Mouse (Mus musculus) neural tube, embryonic 14.5 days (tissue): ENCODE measurements around the gene Frmd4a. TPM values are rescaled to one million over a fixed set of nuclear protein-coding genes. Genes with fewer than 3 reads are reported as not detected.
A peak's percentile ranks its signal among the peaks of the same experiment; 100 is the strongest.

Experiments used
- ATAC-seq: fragments of 200-750 bp; cut with Nextera tagmentation; 2 replicates; pipeline ENCODE4 v1.8.0; 2017; ENCODE audit warnings: low read depth, mild to moderate bottlenecking, moderate TSS enrichment, moderate library complexity
- H3K27ac ChIP-seq: fragments of 300-500 bp; sonication (generic); 2 replicates; pipeline ENCODE4 v1.5.1; 2014; ENCODE audit warnings: low read depth, mild to moderate bottlenecking, control low read depth, low read length, moderate library complexity, mixed read lengths
- H3K27me3 ChIP-seq: fragments of 300-500 bp; sonication (generic); 2 replicates; pipeline ENCODE4 v1.6.1; 2014; ENCODE audit warnings: low read length; ENCODE audit not compliant: control insufficient read depth, insufficient read depth
- H3K36me3 ChIP-seq: fragments of 300-500 bp; sonication (generic); 2 replicates; pipeline ENCODE4 v1.6.1; 2014; ENCODE audit warnings: low read length, mixed read lengths; ENCODE audit not compliant: control insufficient read depth, insufficient read depth
- H3K4me1 ChIP-seq: fragments of 300-500 bp; sonication (generic); 2 replicates; pipeline ENCODE4 v1.6.1; 2014; ENCODE audit warnings: low read length; ENCODE audit not compliant: control insufficient read depth, insufficient read depth
- H3K4me2 ChIP-seq: fragments of 300-500 bp; sonication (generic); 2 replicates; pipeline ENCODE4 v1.6.1; 2014; ENCODE audit warnings: mild to moderate bottlenecking, low read depth, low read length, control low read depth
- H3K4me3 ChIP-seq: fragments of 300-500 bp; sonication (generic); 2 replicates; pipeline ENCODE4 v1.5.1; 2014; ENCODE audit warnings: low read depth, low read length, control low read depth, mixed read lengths
- H3K9ac ChIP-seq: fragments of 300-500 bp; sonication (generic); replicated peaks from 2 replicates; pipeline ENCODE4 v1.6.1; 2014; ENCODE audit warnings: low read depth, mild to moderate bottlenecking, control low read depth, low read length, mixed read lengths
- H3K9me3 ChIP-seq: fragments of 300-500 bp; sonication (generic); 2 replicates; pipeline ENCODE4 v1.6.1; 2016; ENCODE audit warnings: low read length; ENCODE audit not compliant: control insufficient read depth
- WGBS: fragments of 180-500 bp; shearing (Covaris S2); extraction: QIAGEN DNeasy Blood & Tissue Kit; methylation state at CpG from one replicate; pipeline ENCODE4 v1.1.7; 2014; 5-methylcytosine and 5-hydroxymethylcytosine counted together
- polyA plus RNA-seq: library from polyadenylated mRNA; unstranded; fragments of >200 nt; fragmentation: Nextera tagmentation; extraction: Ambion mirVana; gene quantifications from 2 replicates; pipeline ENCODE4 v1.2.1, GENCODE M21; 2014

Frmd4a gene
- polyA plus RNA-seq, 1 experiment from 2014 or later, result 67.4 TPM

DNA sequence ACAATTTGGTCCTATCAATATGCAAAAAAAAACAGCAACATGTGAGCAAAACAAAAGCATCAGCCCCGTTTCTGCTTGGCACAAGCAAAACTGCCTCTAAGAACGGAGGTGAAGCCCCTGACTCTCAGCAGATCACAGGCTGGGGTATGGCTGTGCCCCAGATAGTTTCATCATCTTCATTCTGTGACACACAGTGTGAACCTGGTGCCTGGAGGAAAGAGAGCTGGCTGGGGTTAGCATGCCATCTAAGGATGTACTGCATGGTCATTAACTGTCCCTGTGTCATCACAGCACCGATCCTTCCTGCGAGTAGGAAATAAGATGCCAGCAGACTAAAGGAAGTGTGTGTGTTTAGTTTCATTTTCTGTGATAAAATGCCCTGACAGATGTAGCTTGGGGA lies 152.7 kb downstream of the Frmd4a start:
- ATAC-seq, result 0 out of 2 replicates have a peak, but pooled peaks have one; percentile 36
- no peak overlapping the region for H3K4me2 ChIP-seq

DNA sequence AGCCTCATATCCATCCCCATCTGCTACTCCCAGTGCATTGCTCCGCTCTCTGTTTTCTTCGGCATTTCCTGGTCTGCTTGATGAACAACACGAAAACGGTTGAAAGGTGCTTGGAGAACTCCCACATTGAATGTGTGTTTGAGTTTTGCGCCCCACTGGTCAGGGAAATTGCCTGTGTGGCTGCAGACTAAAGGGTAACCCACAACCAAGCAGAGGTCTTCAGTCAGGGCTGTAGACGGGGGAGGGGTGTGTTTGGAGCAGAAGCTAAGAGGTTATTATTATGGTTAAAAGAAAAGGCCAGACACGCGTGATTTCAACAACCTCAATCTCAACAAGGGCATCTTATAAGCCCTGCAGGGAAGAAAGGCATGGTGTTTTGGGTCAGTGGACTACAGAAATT lies 167.5 kb downstream of the Frmd4a start:
- no peaks in the 10 kb centered on the region for H3K9me3 ChIP-seq
- H3K36me3 ChIP-seq, result no peaks in the 10 kb centered on the region
- H3K27ac ChIP-seq, result no peak overlapping the region
- no peaks in the 10 kb centered on the region for H3K27me3 ChIP-seq
- no peak for ATAC-seq
- H3K4me1 ChIP-seq, result no peaks in the 10 kb centered on the region
- WGBS, result 82% methylated on average over 8 of the region's 8 CpGs
- no peak overlapping the region for H3K4me2 ChIP-seq
- no peak overlapping the region for H3K4me3 ChIP-seq
- H3K9ac ChIP-seq, result no peak overlapping the region

More for the DNA sequence above, 152.7 kb downstream of the Frmd4a start:
- no peaks in the 10 kb centered on the region for H3K36me3 ChIP-seq
- peaks cover 16% of the 10 kb centered on the region for H3K4me1 ChIP-seq
- WGBS, result 83% methylated on average over 4 of the region's 4 CpGs
- H3K4me3 ChIP-seq, result no peak overlapping the region
- no peaks in the 10 kb centered on the region for H3K27me3 ChIP-seq
- no peak overlapping the region for H3K9ac ChIP-seq
- H3K9me3 ChIP-seq, result no peaks in the 10 kb centered on the region
- peak overlapping the region; percentile 75 for H3K27ac ChIP-seq

GRCm38 (mm10) chr2:4187521-4187920 lies 170.0 kb downstream of the Frmd4a start:
- Histone ChIP-seq H3K9me3 (no peaks in the 10 kb centered on the region), H3K9ac (no peak overlapping the region), H3K4me2 (no peak overlapping the region), H3K4me3 (no peak overlapping the region), H3K4me1 (no peaks in the 10 kb centered on the region), H3K27me3 (no peaks in the 10 kb centered on the region), H3K36me3 (no peaks in the 10 kb centered on the region), H3K27ac (no peak overlapping the region)
- no peak for ATAC-seq
- 66% methylated on average over 4 of the region's 4 CpGs for WGBS

DNA sequence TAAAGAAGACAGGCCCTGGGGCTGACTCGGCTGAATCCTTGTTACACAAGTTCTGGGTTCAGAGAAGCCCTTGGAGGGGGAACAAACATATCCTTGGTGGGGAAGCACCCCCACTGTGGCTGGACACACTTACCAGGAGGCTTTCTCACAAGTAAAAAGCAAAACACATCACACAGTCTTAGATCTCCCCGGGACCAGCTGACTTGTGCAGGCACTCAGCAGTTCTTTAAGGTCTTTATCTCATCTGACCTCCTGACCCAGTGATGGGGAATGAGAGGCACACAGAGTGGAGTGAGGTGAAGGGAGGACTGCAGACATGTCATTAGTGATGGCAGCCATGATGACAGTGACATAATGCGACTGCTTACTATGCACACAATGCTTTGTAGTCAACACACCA lies 170.8 kb downstream of the Frmd4a start:
- WGBS, result 59% methylated on average over 3 of the region's 3 CpGs
- H3K4me3 ChIP-seq, result no peak overlapping the region
- H3K9me3 ChIP-seq, result no peaks in the 10 kb centered on the region
- ATAC-seq, result no peak; the same call in 1 of the 2 replicates
- H3K4me1 ChIP-seq, result no peaks in the 10 kb centered on the region
- H3K27me3 ChIP-seq, result no peaks in the 10 kb centered on the region
- H3K9ac ChIP-seq, result no peak overlapping the region
- no peaks in the 10 kb centered on the region for H3K36me3 ChIP-seq
- no peak overlapping the region for H3K27ac ChIP-seq
- H3K4me2 ChIP-seq, result no peak overlapping the region

DNA sequence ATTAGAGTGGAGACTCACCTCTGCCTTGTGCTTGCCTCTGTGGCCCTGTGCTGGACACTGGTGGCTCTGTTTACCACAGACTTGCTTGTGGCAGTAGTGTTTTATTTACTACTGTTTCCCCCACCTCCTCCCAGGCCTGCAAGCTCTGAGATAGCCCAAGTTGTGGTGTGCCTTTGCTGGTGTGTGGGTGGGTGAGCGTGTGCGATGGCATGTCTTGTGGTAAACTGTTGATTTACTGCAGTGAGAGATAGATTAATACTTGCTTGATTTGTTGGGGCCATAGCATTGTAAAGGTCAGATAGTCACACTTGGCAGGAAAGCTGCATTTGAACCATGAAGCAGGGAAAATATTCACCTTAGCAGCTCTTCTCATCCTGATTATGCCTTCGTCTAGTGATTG lies 172.8 kb downstream of the Frmd4a start:
- no peak overlapping the region for H3K4me3 ChIP-seq
- H3K27me3 ChIP-seq, result no peaks in the 10 kb centered on the region
- WGBS, result 70% methylated on average over 3 of the region's 3 CpGs
- no peak for ATAC-seq
- H3K4me2 ChIP-seq, result no peak overlapping the region
- no peaks in the 10 kb centered on the region for H3K9me3 ChIP-seq
- no peaks in the 10 kb centered on the region for H3K36me3 ChIP-seq
- H3K9ac ChIP-seq, result no peak overlapping the region
- H3K27ac ChIP-seq, result no peak overlapping the region
- H3K4me1 ChIP-seq, result 0 out of 2 replicates have a peak, but pooled peaks cover 2% of the 10 kb centered on the region

GRCm38 (mm10) chr2:4190995-4191394 lies 173.5 kb downstream of the Frmd4a start:
- 37% methylated on average over 5 of the region's 5 CpGs for WGBS
- H3K36me3 ChIP-seq, result no peaks in the 10 kb centered on the region
- H3K4me1 ChIP-seq, result 0 out of 2 replicates have a peak, but pooled peaks cover 2% of the 10 kb centered on the region
- H3K9me3 ChIP-seq, result no peaks in the 10 kb centered on the region
- no peak overlapping the region for H3K4me3 ChIP-seq
- no peak for ATAC-seq
- H3K27me3 ChIP-seq, result no peaks in the 10 kb centered on the region
- H3K27ac ChIP-seq, result no peak overlapping the region; the same call in 1 of the 2 replicates
- no peak overlapping the region for H3K9ac ChIP-seq
- H3K4me2 ChIP-seq, result no peak overlapping the region

DNA sequence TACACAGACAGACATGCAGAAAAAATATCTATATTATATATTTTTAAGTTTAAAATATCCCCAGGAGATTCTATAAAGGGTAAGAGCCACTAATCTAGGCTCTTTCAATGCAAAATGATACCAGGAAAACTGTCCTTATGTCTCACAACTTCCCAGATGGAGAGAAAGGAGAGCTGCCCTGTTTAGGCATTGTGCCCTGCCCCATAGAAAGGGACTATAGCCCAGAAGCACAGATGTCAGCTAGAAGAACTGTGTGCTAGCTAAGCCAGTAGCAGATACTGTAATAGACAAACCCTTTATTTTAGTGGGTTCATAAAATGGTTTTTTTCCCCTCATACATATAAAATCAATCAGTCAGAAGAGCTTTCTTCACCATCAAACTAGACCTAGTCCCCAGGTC lies 175.7 kb downstream of the Frmd4a start:
- no peaks in the 10 kb centered on the region for H3K27me3 ChIP-seq
- no peaks in the 10 kb centered on the region for H3K9me3 ChIP-seq
- H3K4me3 ChIP-seq, result no peak overlapping the region
- H3K36me3 ChIP-seq, result no peaks in the 10 kb centered on the region
- no peak overlapping the region for H3K9ac ChIP-seq
- no peak for ATAC-seq
- H3K4me2 ChIP-seq, result no peak overlapping the region
- no peak overlapping the region for H3K27ac ChIP-seq
- H3K4me1 ChIP-seq, result 0 out of 2 replicates have a peak, but pooled peaks cover 2% of the 10 kb centered on the region

- no peak overlapping the region for H3K27ac ChIP-seq
- H3K4me3 ChIP-seq, result no peak overlapping the region
- H3K9me3 ChIP-seq, result no peaks in the 10 kb centered on the region
- H3K27me3 ChIP-seq, result no peaks in the 10 kb centered on the region
- no peak overlapping the region for H3K9ac ChIP-seq
- H3K4me1 ChIP-seq, result 0 out of 2 replicates have a peak, but pooled peaks cover 2% of the 10 kb centered on the region
- no peak overlapping the region for H3K4me2 ChIP-seq
- H3K36me3 ChIP-seq, result no peaks in the 10 kb centered on the region
- peak; percentile 54; the same call in 1 of the 2 replicates for ATAC-seq
- WGBS, result 34% methylated on average over 9 of the region's 9 CpGs
These were observed 177.0 kb downstream of the Frmd4a start for GRCm38 (mm10) chr2:4194324-4195014.

DNA sequence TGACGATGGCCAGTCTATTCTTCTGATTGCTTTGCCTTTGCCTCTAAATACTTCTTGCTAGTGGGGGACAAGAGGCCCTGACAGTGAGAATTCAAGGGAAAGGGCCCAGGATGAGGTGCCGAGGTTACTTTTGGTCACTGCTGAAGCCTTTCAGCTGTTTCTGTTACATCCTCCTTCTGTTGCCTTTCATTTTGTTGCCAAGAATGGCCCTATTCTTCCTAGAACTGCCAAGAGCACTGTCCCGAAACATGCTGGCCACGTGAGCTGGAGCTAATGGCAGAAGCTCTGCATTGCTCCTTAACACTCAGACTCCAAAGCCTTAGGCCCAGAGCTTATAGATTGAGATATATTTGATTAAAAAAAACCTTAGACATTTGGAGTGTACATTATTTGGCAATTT lies 178.5 kb downstream of the Frmd4a start:
- WGBS, result 69% methylated on average over 4 of the region's 4 CpGs
- ATAC-seq, result no peak
- no peak overlapping the region for H3K27ac ChIP-seq
- H3K9me3 ChIP-seq, result no peaks in the 10 kb centered on the region
- no peaks in the 10 kb centered on the region for H3K36me3 ChIP-seq
- no peaks in the 10 kb centered on the region for H3K27me3 ChIP-seq
- H3K4me3 ChIP-seq, result no peak overlapping the region
- 0 out of 2 replicates have a peak, but pooled peaks cover 2% of the 10 kb centered on the region for H3K4me1 ChIP-seq
- no peak overlapping the region for H3K4me2 ChIP-seq
- no peak overlapping the region for H3K9ac ChIP-seq
